Mouse (Mus musculus) stomach, postnatal 0 days (tissue): ENCODE measurements at regions not wholly inside any gene's neighbourhood (a gene's known extent, or its start where the extent isn't known, plus 50 kb on each side); places are given as distances from the start of the nearest gene placed in this dataset.

ENCODE experiments used
- ATAC-seq: fragments of 200-750 bp; cut with Nextera tagmentation; 2 replicates; pipeline ENCODE4 v1.8.0; 2017; ENCODE audit not compliant: low FRiP score, low TSS enrichment
- DNase-seq: peaks from one replicate; pipeline ENCODE4 v3.0.0-alpha.2; 2016; ENCODE audit warnings: low spot score
- H3K27ac ChIP-seq: fragments of 300-500 bp; sonication (generic); replicated peaks from 2 replicates; pipeline ENCODE4 v1.5.1; 2014; ENCODE audit warnings: mild to moderate bottlenecking, control low read depth
- H3K27me3 ChIP-seq: fragments of 300-500 bp; sonication (generic); 2 replicates; pipeline ENCODE4 v1.6.1; 2014; ENCODE audit warnings: low read length; ENCODE audit not compliant: control insufficient read depth, insufficient read depth
- H3K36me3 ChIP-seq: fragments of 300-500 bp; sonication (generic); 2 replicates; pipeline ENCODE4 v1.6.1; 2014; ENCODE audit warnings: low read length, mixed read lengths; ENCODE audit not compliant: control insufficient read depth, insufficient read depth
- H3K4me1 ChIP-seq: fragments of 300-500 bp; sonication (generic); replicated peaks from 2 replicates; pipeline ENCODE4 v1.6.1; 2014; ENCODE audit warnings: antibody characterized with exemption; ENCODE audit not compliant: control insufficient read depth, insufficient read depth
- H3K4me2 ChIP-seq: fragments of 300-500 bp; sonication (generic); replicated peaks from 2 replicates; pipeline ENCODE4 v1.6.1; 2014; ENCODE audit warnings: low read depth, mild to moderate bottlenecking, control low read depth, moderate library complexity
- H3K4me3 ChIP-seq: fragments of 300-500 bp; sonication (generic); 2 replicates; pipeline ENCODE4 v1.5.1; 2014; ENCODE audit warnings: low read depth, low read length, control low read depth
- H3K9ac ChIP-seq: fragments of 300-500 bp; sonication (generic); 2 replicates; pipeline ENCODE4 v1.6.1; 2014; ENCODE audit warnings: mild to moderate bottlenecking, low read length, control low read depth, mixed read lengths
- H3K9me3 ChIP-seq: fragments of 300-500 bp; sonication (generic); 2 replicates; pipeline ENCODE4 v1.6.1; 2016; ENCODE audit warnings: low read length; ENCODE audit not compliant: control insufficient read depth
- CTCF ChIP-seq: IDR thresholded peaks from 2 replicates; pipeline ENCODE4 v1.5.1; 2016; ENCODE audit warnings: antibody characterized with exemption, low read depth, mild to moderate bottlenecking, moderate library complexity
- EP300 ChIP-seq: optimal IDR thresholded peaks from 2 replicates; pipeline ENCODE3; 2016; ENCODE audit warnings: antibody characterized with exemption
- WGBS: fragments of 180-500 bp; shearing (Covaris S2); extraction: QIAGEN DNeasy Blood & Tissue Kit; methylation state at CpG from one replicate; pipeline ENCODE4 v1.1.7; 2014; 5-methylcytosine and 5-hydroxymethylcytosine counted together

DNA sequence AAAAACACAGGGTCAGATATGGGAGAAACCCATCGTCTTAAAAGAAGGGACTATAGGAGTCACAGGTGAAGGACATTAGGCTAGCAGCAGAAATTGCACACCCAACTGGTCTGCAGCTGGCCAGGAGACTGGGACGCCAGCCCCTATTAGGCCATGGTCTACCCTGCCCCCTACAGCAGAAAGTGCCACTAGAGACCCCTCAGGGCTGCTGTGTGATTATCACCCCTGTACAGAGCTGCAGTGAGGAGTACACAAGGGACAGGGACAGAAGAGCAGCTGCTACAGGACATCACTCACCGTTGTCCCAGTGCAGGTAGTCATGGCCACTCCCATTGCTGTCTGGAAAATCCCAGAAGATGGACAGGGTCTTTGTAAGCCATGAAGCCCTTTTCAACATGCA lies 157.9 kb upstream of the Agap1 start:
- H3K4me1 ChIP-seq: no peaks in the 10 kb centered on the region
- 80% methylated on average over 3 of the region's 3 CpGs for WGBS
- H3K9ac ChIP-seq: no peak overlapping the region
- no peak overlapping the region for H3K4me3 ChIP-seq
- H3K9me3 ChIP-seq: no peaks in the 10 kb centered on the region
- no peak overlapping the region for H3K4me2 ChIP-seq
- no peaks in the 10 kb centered on the region for H3K36me3 ChIP-seq
- ATAC-seq (no peak), DNase-seq (no peak)
- no peaks in the 10 kb centered on the region for H3K27me3 ChIP-seq
- H3K27ac ChIP-seq: no peak overlapping the region
- TF ChIP-seq CTCF: no peak
- TF ChIP-seq EP300: no peak

DNA sequence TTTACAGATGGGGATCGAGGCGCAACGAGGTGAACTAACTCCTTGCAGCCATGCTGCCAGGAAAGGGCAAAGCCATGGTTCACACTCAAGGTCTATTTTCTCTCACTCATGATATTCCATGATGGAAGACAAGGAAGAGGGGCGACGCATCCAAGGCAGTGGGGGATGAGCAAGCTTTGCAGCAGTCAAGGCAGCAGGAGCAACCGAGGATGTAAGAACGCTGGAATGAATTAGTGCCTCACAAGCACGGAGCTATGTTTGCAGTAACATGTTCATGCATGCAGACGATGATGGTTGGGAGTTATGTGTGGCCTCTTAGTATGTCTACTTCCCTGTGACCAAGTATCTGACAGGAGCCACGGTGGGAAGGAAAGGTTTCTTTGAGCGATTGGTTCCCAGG lies 156.8 kb upstream of the Agap1 start:
- WGBS: 75% methylated on average over 11 of the region's 11 CpGs
- Histone ChIP-seq H3K36me3 (no peaks in the 10 kb centered on the region), H3K4me2 (no peak overlapping the region), H3K9me3 (no peaks in the 10 kb centered on the region), H3K9ac (no peak overlapping the region), H3K27me3 (no peaks in the 10 kb centered on the region), H3K27ac (no peak overlapping the region), H3K4me3 (no peak overlapping the region), H3K4me1 (no peaks in the 10 kb centered on the region)
- no peak for TF ChIP-seq CTCF
- no peak for TF ChIP-seq EP300
- DNase-seq (no peak), ATAC-seq (no peak)

DNA sequence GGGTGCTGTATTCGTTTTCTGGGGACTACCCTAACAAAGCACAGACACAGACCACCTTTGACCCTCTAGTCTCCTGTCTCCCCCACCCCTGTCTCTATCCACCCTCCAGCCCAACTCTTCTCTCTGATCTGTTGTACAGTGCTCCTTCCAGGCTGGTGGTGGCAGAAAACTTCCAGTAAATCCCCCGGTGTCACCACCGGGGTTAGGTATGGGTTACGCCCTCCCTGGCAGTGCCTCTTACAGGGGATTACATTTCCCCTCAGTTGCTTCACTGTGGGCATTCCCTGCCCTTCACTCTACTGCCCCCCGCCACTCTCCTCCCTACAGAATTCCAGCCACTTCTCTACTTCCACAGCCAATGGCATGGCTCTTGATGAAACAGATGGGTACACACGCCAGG lies 153.5 kb upstream of the Agap1 start:
- no peaks in the 10 kb centered on the region for H3K4me1 ChIP-seq
- DNase-seq (no peak), ATAC-seq (no peak)
- H3K4me2 ChIP-seq: no peak overlapping the region
- WGBS: 94% methylated on average over 6 of the region's 6 CpGs
- no peaks in the 10 kb centered on the region for H3K27me3 ChIP-seq
- H3K4me3 ChIP-seq: no peak overlapping the region
- TF ChIP-seq CTCF (no peak), EP300 (no peak)
- H3K36me3 ChIP-seq: no peaks in the 10 kb centered on the region
- no peak overlapping the region for H3K27ac ChIP-seq
- no peaks in the 10 kb centered on the region for H3K9me3 ChIP-seq
- no peak overlapping the region for H3K9ac ChIP-seq

DNA sequence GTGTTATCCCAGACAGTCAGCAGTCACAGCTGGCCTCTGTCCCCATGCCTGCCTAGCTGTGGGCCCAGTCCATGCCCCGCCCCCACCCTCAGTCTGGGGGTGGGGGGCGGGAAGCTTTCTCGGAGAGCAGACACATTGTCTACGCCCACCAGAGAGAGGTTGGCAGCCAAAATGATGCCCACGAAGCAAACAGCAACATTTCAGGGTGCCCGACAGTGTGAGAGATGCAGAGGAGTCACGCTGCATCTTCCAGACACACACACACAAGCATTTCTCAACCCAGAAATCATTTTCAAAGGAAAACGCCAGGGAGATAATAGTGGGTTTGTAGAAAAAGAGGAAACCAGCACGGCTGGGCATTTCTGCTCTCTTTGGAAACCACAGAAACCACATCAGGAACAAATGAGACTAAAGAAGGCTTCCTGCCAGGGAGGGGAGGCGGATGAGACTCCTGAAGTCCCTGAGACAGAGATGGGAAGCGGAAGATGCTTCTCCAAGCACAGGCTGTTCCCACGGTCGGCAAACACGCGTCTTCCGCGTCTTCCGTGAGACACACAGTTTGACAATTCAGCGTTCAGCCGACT lies 152.1 kb upstream of the Agap1 start:
- Histone ChIP-seq H3K9me3 (no peaks in the 10 kb centered on the region), H3K27ac (0 out of 2 replicates have a peak overlapping the region, but pooled peaks have one; percentile 13), H3K4me1 (no peaks in the 10 kb centered on the region), H3K36me3 (no peaks in the 10 kb centered on the region), H3K4me2 (no peak overlapping the region), H3K4me3 (no peak overlapping the region), H3K9ac (no peak overlapping the region), H3K27me3 (no peaks in the 10 kb centered on the region)
- DNase-seq: peak; percentile 12
- no peak for ATAC-seq
- TF ChIP-seq EP300: no peak
- TF ChIP-seq CTCF: no peak
- WGBS: 56% methylated on average over 20 of the region's 20 CpGs

DNA sequence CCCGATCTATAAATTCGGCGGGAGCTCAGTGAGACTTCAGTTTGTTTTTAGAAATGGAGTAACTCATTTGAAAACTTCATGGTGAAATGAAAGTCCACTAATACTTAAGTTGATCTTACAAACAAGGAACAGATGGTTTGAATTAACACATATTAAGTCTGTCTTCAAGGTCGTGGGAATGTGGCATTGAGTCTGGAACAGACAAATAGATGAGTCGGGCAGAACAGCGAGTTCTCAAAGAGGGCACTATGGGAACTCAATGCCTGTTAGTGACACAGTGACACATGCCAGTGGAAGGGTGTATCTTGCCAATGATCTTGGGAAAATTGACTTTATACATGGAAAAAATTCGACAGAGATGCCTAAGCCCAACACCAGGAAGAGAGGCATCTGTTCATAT lies 149.4 kb upstream of the Agap1 start:
- Histone ChIP-seq H3K9ac (no peak overlapping the region), H3K27ac (no peak overlapping the region), H3K4me2 (no peak overlapping the region), H3K9me3 (no peaks in the 10 kb centered on the region), H3K4me1 (no peaks in the 10 kb centered on the region), H3K36me3 (no peaks in the 10 kb centered on the region), H3K4me3 (no peak overlapping the region), H3K27me3 (no peaks in the 10 kb centered on the region)
- 58% methylated on average over 7 of the region's 7 CpGs for WGBS
- DNase-seq (peak; percentile 3), ATAC-seq (no peak)
- TF ChIP-seq CTCF (no peak), EP300 (no peak)

DNA sequence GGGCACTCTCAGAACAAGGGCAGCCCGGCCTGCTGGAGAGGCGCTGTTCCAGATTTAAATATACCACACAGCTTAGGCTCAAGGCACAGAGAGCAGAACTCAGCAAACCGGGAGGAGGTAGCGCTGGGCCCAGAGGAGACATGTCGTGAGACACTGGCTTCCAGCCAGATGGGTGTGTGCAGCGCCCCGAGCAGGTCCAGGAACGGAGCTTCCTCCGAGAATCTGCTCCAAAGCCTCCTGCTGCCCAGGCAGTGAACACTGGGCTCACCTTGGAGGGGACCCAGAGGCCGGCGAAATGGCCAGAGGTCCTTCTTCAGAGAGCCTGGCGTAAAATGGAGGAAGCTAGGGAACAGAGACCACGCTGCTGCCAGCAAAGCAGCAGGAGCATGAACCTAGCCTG lies 145.8 kb upstream of the Agap1 start:
- Histone ChIP-seq H3K4me2 (no peak overlapping the region; the same call in 1 of the 2 replicates), H3K4me1 (no peaks in the 10 kb centered on the region), H3K9ac (no peak overlapping the region), H3K9me3 (no peaks in the 10 kb centered on the region), H3K27ac (no peak overlapping the region), H3K4me3 (no peak overlapping the region), H3K27me3 (no peaks in the 10 kb centered on the region), H3K36me3 (no peaks in the 10 kb centered on the region)
- ATAC-seq (no peak), DNase-seq (peak; percentile 24)
- WGBS: 45% methylated on average over 13 of the region's 13 CpGs
- no peak for TF ChIP-seq CTCF
- no peak for TF ChIP-seq EP300
